Mouse (Mus musculus): ENCODE measurements around the gene Gm10309. TPM values are rescaled to one million over a fixed set of nuclear protein-coding genes. Genes with fewer than 3 reads are reported as not detected.

Gene Gm10309
- polyA plus RNA-seq (2012; rRNA removed) = 0.30 and 0.37 TPM in 2 replicates

- Histone ChIP-seq H3K4me3 (replicated peaks; ENCODE audit: extremely low read depth, low read depth, low read length) (no peak within 1 kb of the TSS), H3K4me1 (ENCODE audit: control insufficient read depth, insufficient read depth, low read length) (peaks cover 17% of the 10 kb centered on the region)
- no peak for DNase-seq
- 56% methylated on average over 8 of the region's 8 CpGs for WGBS
- no peak for TF ChIP-seq CTCF (IDR thresholded peaks at IDR 0.05; ENCODE audit: insufficient read depth, low read length)
- no peak for TF ChIP-seq POLR2A (IDR thresholded peaks at IDR 0.05; ENCODE audit: borderline replicate concordance, extremely low read depth, low read depth, low read length)
Measured at GRCm38 (mm10) chr17:86505183-86505631, at the start of gene Gm10309. TSS of gene Gm10309 (minus strand) at chr17:86505232.

GRCm38 (mm10) chr17:86551995-86552394, 47.0 kb upstream of the Gm10309 start:
- 48% methylated on average over 6 of the region's 6 CpGs for WGBS
- TF ChIP-seq CTCF (IDR thresholded peaks at IDR 0.05; ENCODE audit: insufficient read depth, low read length) (no peak), POLR2A (IDR thresholded peaks at IDR 0.05; ENCODE audit: borderline replicate concordance, extremely low read depth, low read depth, low read length) (no peak)
- Histone ChIP-seq H3K4me3 (replicated peaks; ENCODE audit: extremely low read depth, low read depth, low read length) (no peak overlapping the region), H3K4me1 (ENCODE audit: control insufficient read depth, insufficient read depth, low read length) (peaks cover 12% of the 10 kb centered on the region)
- no peak for DNase-seq

GRCm38 (mm10) chr17:86551561-86551960, 46.5 kb upstream of the Gm10309 start:
- DNase-seq = no peak
- peaks cover 16% of the 10 kb centered on the region for H3K4me1 ChIP-seq (ENCODE audit: control insufficient read depth, insufficient read depth, low read length)
- WGBS = 54% methylated on average over 10 of the region's 10 CpGs
- TF ChIP-seq POLR2A (IDR thresholded peaks at IDR 0.05; ENCODE audit: borderline replicate concordance, extremely low read depth, low read depth, low read length) = no peak
- no peak for TF ChIP-seq CTCF (IDR thresholded peaks at IDR 0.05; ENCODE audit: insufficient read depth, low read length)
- H3K4me3 ChIP-seq (replicated peaks; ENCODE audit: extremely low read depth, low read depth, low read length) = no peak overlapping the region

- Histone ChIP-seq H3K4me1 (ENCODE audit: control insufficient read depth, insufficient read depth, low read length) (peaks cover 16% of the 10 kb centered on the region), H3K4me3 (replicated peaks; ENCODE audit: extremely low read depth, low read depth, low read length) (no peak overlapping the region)
- 63% methylated on average over 10 of the region's 10 CpGs for WGBS
- TF ChIP-seq POLR2A (IDR thresholded peaks at IDR 0.05; ENCODE audit: borderline replicate concordance, extremely low read depth, low read depth, low read length) (no peak; the same call in 1 of the 2 replicates), CTCF (IDR thresholded peaks at IDR 0.05; ENCODE audit: insufficient read depth, low read length) (no peak)
- DNase-seq = no peak
Measured at GRCm38 (mm10) chr17:86549128-86549527, 44.1 kb upstream of the Gm10309 start.

- TF ChIP-seq POLR2A (IDR thresholded peaks at IDR 0.05; ENCODE audit: borderline replicate concordance, extremely low read depth, low read depth, low read length) (no peak), CTCF (IDR thresholded peaks at IDR 0.05; ENCODE audit: insufficient read depth, low read length) (no peak)
- WGBS = 42% methylated on average over 7 of the region's 7 CpGs
- no peak for DNase-seq
- Histone ChIP-seq H3K4me1 (ENCODE audit: control insufficient read depth, insufficient read depth, low read length) (peaks cover 12% of the 10 kb centered on the region), H3K4me3 (replicated peaks; ENCODE audit: extremely low read depth, low read depth, low read length) (no peak overlapping the region)
Measured at GRCm38 (mm10) chr17:86546529-86546928, 41.5 kb upstream of the Gm10309 start.

GRCm38 (mm10) chr17:86539881-86540430, 34.9 kb upstream of the Gm10309 start:
- no peak for TF ChIP-seq POLR2A (IDR thresholded peaks at IDR 0.05; ENCODE audit: borderline replicate concordance, extremely low read depth, low read depth, low read length)
- TF ChIP-seq CTCF (IDR thresholded peaks at IDR 0.05; ENCODE audit: insufficient read depth, low read length) = no peak
- no peak for DNase-seq
- 52% methylated on average over 18 of the region's 18 CpGs for WGBS
- Histone ChIP-seq H3K4me3 (replicated peaks; ENCODE audit: extremely low read depth, low read depth, low read length) (no peak overlapping the region), H3K4me1 (ENCODE audit: control insufficient read depth, insufficient read depth, low read length) (peaks cover 28% of the 10 kb centered on the region)

GRCm38 (mm10) chr17:86535827-86536656, 31.0 kb upstream of the Gm10309 start:
- DNase-seq = peak; percentile 58
- Histone ChIP-seq H3K4me3 (replicated peaks; ENCODE audit: extremely low read depth, low read depth, low read length) (peak overlapping the region; percentile 31), H3K4me1 (ENCODE audit: control insufficient read depth, insufficient read depth, low read length) (peaks cover 51% of the 10 kb centered on the region)
- TF ChIP-seq CTCF (IDR thresholded peaks at IDR 0.05; ENCODE audit: insufficient read depth, low read length) = peak; percentile 42; the same call in 1 of the 2 replicates
- no peak for TF ChIP-seq POLR2A (IDR thresholded peaks at IDR 0.05; ENCODE audit: borderline replicate concordance, extremely low read depth, low read depth, low read length)
- 8% methylated on average over 22 of the region's 22 CpGs for WGBS

- no peak for DNase-seq
- no peak for TF ChIP-seq CTCF (IDR thresholded peaks at IDR 0.05; ENCODE audit: insufficient read depth, low read length)
- TF ChIP-seq POLR2A (IDR thresholded peaks at IDR 0.05; ENCODE audit: borderline replicate concordance, extremely low read depth, low read depth, low read length) = peak; percentile 37; the same call in 1 of the 2 replicates
Measured at GRCm38 (mm10) chr17:86535096-86535495, 30.1 kb upstream of the Gm10309 start.

GRCm38 (mm10) chr17:86533549-86533851, 28.5 kb upstream of the Gm10309 start:
- Histone ChIP-seq H3K4me3 (replicated peaks; ENCODE audit: extremely low read depth, low read depth, low read length) (no peak overlapping the region), H3K4me1 (ENCODE audit: control insufficient read depth, insufficient read depth, low read length) (peaks cover 61% of the 10 kb centered on the region)
- 69% methylated on average over 11 of the region's 11 CpGs for WGBS
- TF ChIP-seq CTCF (IDR thresholded peaks at IDR 0.05; ENCODE audit: insufficient read depth, low read length) = no peak
- TF ChIP-seq POLR2A (IDR thresholded peaks at IDR 0.05; ENCODE audit: borderline replicate concordance, extremely low read depth, low read depth, low read length) = no peak
- DNase-seq = no peak

More at GRCm38 (mm10) chr17:86535096-86535495, 30.1 kb upstream of the Gm10309 start:
- WGBS = 31% methylated on average over 10 of the region's 10 CpGs
- peaks cover 56% of the 10 kb centered on the region for H3K4me1 ChIP-seq (ENCODE audit: control insufficient read depth, insufficient read depth, low read length)
- no peak overlapping the region for H3K4me3 ChIP-seq (replicated peaks; ENCODE audit: extremely low read depth, low read depth, low read length)

Data from lung, adult 2 months (tissue).